Mouse (Mus musculus) CH12.LX (cell line): ENCODE measurements around the gene Pou5f1. TPM values are rescaled to one million over a fixed set of nuclear protein-coding genes. Genes with fewer than 3 reads are reported as not detected.

Experiments
- DNase-seq: peaks from one replicate; pipeline ENCODE4 v3.0.0-alpha.2; 2013; ENCODE audit errors: extremely low read depth
- H3K27ac ChIP-seq: 2 replicates; pipeline ENCODE4 v1.5.1; 2012; ENCODE audit warnings: low read depth, mild to moderate bottlenecking, control low read depth, moderate library complexity; ENCODE audit not compliant: insufficient read depth
- H3K27me3 ChIP-seq: replicated peaks from 2 replicates; pipeline ENCODE3; 2012; ENCODE audit warnings: inconsistent platforms
- H3K36me3 ChIP-seq, 2 experiments: replicated peaks in 1 of 2; 2 replicates each; pipeline versions ENCODE3 to v1.6.1; 2012; ENCODE audit warnings: inconsistent platforms in 1 of 2, low read length in 1 of 2, mild to moderate bottlenecking in 1 of 2, mixed read lengths in 1 of 2, moderate library complexity in 1 of 2; ENCODE audit not compliant: control insufficient read depth in 1 of 2, insufficient read depth in 1 of 2
- H3K4me1 ChIP-seq, 2 experiments: 2 replicates each; pipeline ENCODE4 v1.6.1; 2012; ENCODE audit warnings: inconsistent platforms in 1 of 2, moderate library complexity in 1 of 2; ENCODE audit not compliant: insufficient read depth in 2 of 2, control insufficient read depth in 1 of 2
- H3K4me2 ChIP-seq: 2 replicates; pipeline ENCODE4 v1.6.1; 2012; ENCODE audit warnings: low read depth, mild to moderate bottlenecking, control low read depth; ENCODE audit not compliant: poor library complexity, insufficient read depth, severe bottlenecking
- H3K4me3 ChIP-seq, 3 experiments: fragments of 150-350 bp in 1 of 3; sonication (generic) in 1 of 3; replicated peaks in 1 of 3; 2 replicates each; pipeline versions ENCODE3 to v1.5.1; 2011 to 2012; ENCODE audit warnings: low read depth in 2 of 3, low read length in 2 of 3, mild to moderate bottlenecking in 2 of 3, moderate library complexity in 2 of 3, control low read depth in 1 of 3, improper control_type of control experiment in 1 of 3, inconsistent platforms in 1 of 3, mixed read lengths in 1 of 3; ENCODE audit not compliant: poor library complexity in 1 of 3
- H3K79me2 ChIP-seq: replicated peaks from 2 replicates; pipeline ENCODE4 v1.6.1; 2012; ENCODE audit warnings: mild to moderate bottlenecking, moderate library complexity; ENCODE audit not compliant: control insufficient read depth, poor library complexity, insufficient read depth, severe bottlenecking; ENCODE audit errors: extremely low read depth
- H3K9ac ChIP-seq: 2 replicates; pipeline ENCODE4 v1.6.1; 2012; ENCODE audit warnings: low read depth, mild to moderate bottlenecking, control low read depth, moderate library complexity; ENCODE audit not compliant: insufficient read depth
- H3K9me3 ChIP-seq: replicated peaks from 2 replicates; pipeline ENCODE3; 2012; ENCODE audit warnings: low read length, inconsistent platforms, mixed read lengths
- BHLHE40 ChIP-seq: IDR thresholded peaks from 2 replicates; pipeline ENCODE4 v1.6.1; 2011; ENCODE audit warnings: mild to moderate bottlenecking, low read depth, low read length, improper control_type of control experiment
- CHD1 ChIP-seq: IDR thresholded peaks from 2 replicates; pipeline ENCODE4 v1.6.1; 2012; ENCODE audit warnings: low read depth, low read length, improper control_type of control experiment, inconsistent platforms
- CTCF ChIP-seq, 2 experiments: IDR thresholded peaks in 1 of 2; conservative IDR thresholded peaks in 1 of 2; 2 replicates each; pipeline ENCODE4 v1.5.1; 2011 to 2012; ENCODE audit warnings: low read depth in 2 of 2, low read length in 2 of 2, improper control_type of control experiment in 1 of 2, inconsistent platforms in 1 of 2, mild to moderate bottlenecking in 1 of 2, moderate library complexity in 1 of 2
- E2F4 ChIP-seq: IDR thresholded peaks from 2 replicates; pipeline ENCODE4 v1.6.1; 2011; ENCODE audit warnings: low read depth, low read length, improper control_type of control experiment; ENCODE audit not compliant: insufficient replicate concordance
- ELF1 ChIP-seq: IDR thresholded peaks from 2 replicates; pipeline ENCODE4 v1.6.1; 2014; ENCODE audit warnings: low read depth, mild to moderate bottlenecking, inconsistent platforms, low read length, improper control_type of control experiment
- EP300 ChIP-seq: IDR thresholded peaks from 2 replicates; pipeline ENCODE4 v1.6.1; 2011; ENCODE audit warnings: low read length, improper control_type of control experiment
- ETS1 ChIP-seq: conservative IDR thresholded peaks from 2 replicates; pipeline ENCODE4 v1.6.1; 2012; ENCODE audit warnings: low read depth, mild to moderate bottlenecking, inconsistent platforms, low read length, improper control_type of control experiment, moderate library complexity
- IRF4 ChIP-seq: IDR thresholded peaks from 2 replicates; pipeline ENCODE4 v1.6.1; 2014; ENCODE audit warnings: low read depth, mild to moderate bottlenecking, inconsistent platforms, low read length, improper control_type of control experiment
- JUND ChIP-seq: conservative IDR thresholded peaks from 2 replicates; pipeline ENCODE4 v1.6.1; 2011; ENCODE audit warnings: low read depth, low read length, improper control_type of control experiment
- KAT2A ChIP-seq: IDR thresholded peaks from 2 replicates; pipeline ENCODE4 v1.6.1; 2012; ENCODE audit warnings: low read length, improper control_type of control experiment, inconsistent platforms; ENCODE audit not compliant: insufficient replicate concordance
- MAFK ChIP-seq: IDR thresholded peaks from 2 replicates; pipeline ENCODE4 v1.6.1; 2011; ENCODE audit warnings: low read length, improper control_type of control experiment; ENCODE audit not compliant: insufficient replicate concordance
- MAX ChIP-seq: IDR thresholded peaks from 2 replicates; pipeline ENCODE4 v1.6.1; 2011; ENCODE audit warnings: low read length, improper control_type of control experiment
- MAZ ChIP-seq: IDR thresholded peaks from 2 replicates; pipeline ENCODE4 v1.6.1; 2012; ENCODE audit warnings: low read depth, mild to moderate bottlenecking, inconsistent platforms, low read length, improper control_type of control experiment, moderate library complexity
- MEF2A ChIP-seq: IDR thresholded peaks from 2 replicates; pipeline ENCODE4 v1.6.1; 2014; ENCODE audit warnings: low read depth, mild to moderate bottlenecking, inconsistent platforms, low read length, improper control_type of control experiment, borderline replicate concordance
- MXI1 ChIP-seq: IDR thresholded peaks from 2 replicates; pipeline ENCODE4 v1.6.1; 2011; ENCODE audit warnings: mild to moderate bottlenecking, low read depth, low read length, improper control_type of control experiment
- NELFE ChIP-seq: IDR thresholded peaks from 2 replicates; pipeline ENCODE4 v1.6.1; 2011; ENCODE audit warnings: low read depth, low read length, improper control_type of control experiment
- NRF1 ChIP-seq: IDR thresholded peaks from 2 replicates; pipeline ENCODE4 v1.6.1; 2014; ENCODE audit warnings: low read depth, mild to moderate bottlenecking, inconsistent platforms, low read length, improper control_type of control experiment, moderate library complexity
- POLR2A ChIP-seq: IDR thresholded peaks from 2 replicates; pipeline ENCODE4 v1.6.1; 2011; ENCODE audit warnings: low read depth, mild to moderate bottlenecking, improper control_type of control experiment, low read length
- RAD21 ChIP-seq: IDR thresholded peaks from 2 replicates; pipeline ENCODE4 v1.6.1; 2011; ENCODE audit warnings: low read depth, mild to moderate bottlenecking, low read length, improper control_type of control experiment, moderate library complexity
- RCOR1 ChIP-seq: conservative IDR thresholded peaks from 2 replicates; pipeline ENCODE4 v1.6.1; 2012; ENCODE audit warnings: low read depth, mild to moderate bottlenecking, inconsistent platforms, low read length, improper control_type of control experiment
- SIN3A ChIP-seq: IDR thresholded peaks from 2 replicates; pipeline ENCODE4 v1.6.1; 2012; ENCODE audit warnings: low read length, improper control_type of control experiment, inconsistent platforms
- SMC3 ChIP-seq: IDR thresholded peaks from 2 replicates; pipeline ENCODE4 v1.6.1; 2011; ENCODE audit warnings: low read depth, low read length, improper control_type of control experiment
- TBP ChIP-seq: conservative IDR thresholded peaks from 2 replicates; pipeline ENCODE4 v1.6.1; 2011; ENCODE audit warnings: low read depth, low read length, improper control_type of control experiment
- UBTF ChIP-seq: IDR thresholded peaks from 2 replicates; pipeline ENCODE4 v1.6.1; 2012; ENCODE audit warnings: low read depth, mild to moderate bottlenecking, inconsistent platforms, low read length, improper control_type of control experiment, moderate library complexity
- USF1 ChIP-seq: IDR thresholded peaks from 2 replicates; pipeline ENCODE4 v1.6.1; 2014; ENCODE audit warnings: low read depth, mild to moderate bottlenecking, inconsistent platforms, low read length, improper control_type of control experiment
- ZNF384 ChIP-seq: IDR thresholded peaks from 2 replicates; pipeline ENCODE4 v1.6.1; 2012; ENCODE audit warnings: low read depth, low read length, improper control_type of control experiment, inconsistent platforms
- dilution Hi-C: fragments of 300-500 bp; cut with MboI; formaldehyde crosslinking; loops from 2 replicates; pipeline ENCODE4 v1.14.3; 2020; ENCODE audit warnings: low sequenced_read_pairs; ENCODE audit not compliant: extremely low pct_unique_long_range_greater_than_20kb, extremely low pct_ligation_motif_present
- in situ Hi-C: fragments of 300-500 bp; cut with MboI; formaldehyde crosslinking; loops from 3 replicates; pipeline ENCODE4 v1.14.3; 2019; ENCODE audit warnings: low sequenced_read_pairs, low pct_ligation_motif_present, low pct_unique_long_range_greater_than_20kb, mixed read lengths
- polyA plus RNA-seq: library from polyadenylated mRNA; unstranded; fragments of >175 nt; gene quantifications from 2 replicates; pipeline ENCODE4 v1.2.1, GENCODE M21; 2012; ENCODE audit warnings: low read depth; ENCODE audit not compliant: insufficient read length
- total RNA-seq, 2 experiments: library from RNA; depleted of rRNA; stranded (reverse); fragments of 300-350 nt in 1 of 2; fragments of >200 nt in 1 of 2; gene quantifications; 2 replicates each; pipeline ENCODE4 v1.2.3; 2012 to 2014

Pou5f1 gene
- total and polyA plus RNA-seq, 3 experiments, result 0.13 TPM; not detected in 2

DNA sequence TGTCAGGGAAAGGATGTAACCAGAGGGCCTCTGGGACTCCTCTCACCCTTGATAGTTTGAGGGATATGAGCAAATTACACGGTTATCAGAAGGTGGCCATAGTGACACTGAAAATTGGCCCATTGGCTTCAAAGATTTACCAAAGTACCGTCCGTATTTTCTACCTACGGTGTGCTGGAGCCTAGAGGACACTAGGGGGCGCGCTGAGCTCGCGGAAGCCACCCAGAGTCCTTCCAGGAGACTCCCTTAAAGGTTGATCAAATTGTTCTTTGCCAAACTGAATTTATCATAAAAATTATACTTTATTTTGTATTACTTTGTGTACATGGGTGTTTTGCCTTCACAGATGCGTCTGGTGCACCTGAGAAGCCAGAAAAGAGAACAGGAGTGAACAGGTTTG, 21.8 kb upstream of the Pou5f1 start:
- peak overlapping the region in 1 of 3 experiments; percentile 3 for H3K4me3 ChIP-seq
- H3K79me2 ChIP-seq, result no peaks in the 10 kb centered on the region
- in situ Hi-C loops (no loop called here), dilution Hi-C loops (no loop called here)
- H3K4me2 ChIP-seq, result peak overlapping the region; percentile 44
- H3K27me3 ChIP-seq, result no peaks in the 10 kb centered on the region
- peak; percentile 50 for DNase-seq
- H3K9ac ChIP-seq, result no peak overlapping the region
- peaks cover 0 to 3% of the 10 kb centered on the region in 2 experiments; a peak in 1 of 4 replicates for H3K4me1 ChIP-seq
- TF ChIP-seq POLR2A (no peak), UBTF (no peak), NELFE (no peak), KAT2A (no peak), SMC3 (peak; percentile 78), ZNF384 (no peak), SIN3A (no peak), BHLHE40 (no peak), RCOR1 (no peak), MAZ (no peak), ELF1 (no peak), MXI1 (no peak), NRF1 (no peak), JUND (no peak), RAD21 (peak; percentile 95), ETS1 (no peak), TBP (no peak), EP300 (no peak), E2F4 (no peak), CTCF (conservative IDR thresholded peaks at IDR 0.05 in 1 of 2, IDR thresholded peaks at IDR 0.05 in 1 of 2; ENCODE audit: low read depth in 2 of 2, low read length in 2 of 2) (peak; percentile 82 to 98), IRF4 (no peak), CHD1 (no peak), MAFK (no peak), MEF2A (no peak), USF1 (no peak), MAX (no peak)
- no peaks in the 10 kb centered on the region for H3K36me3 ChIP-seq
- no peaks in the 10 kb centered on the region for H3K9me3 ChIP-seq
- H3K27ac ChIP-seq, result no peak overlapping the region
